Mouse (Mus musculus): Measurements from ENCODE around the gene Pi4kb.

DNA sequence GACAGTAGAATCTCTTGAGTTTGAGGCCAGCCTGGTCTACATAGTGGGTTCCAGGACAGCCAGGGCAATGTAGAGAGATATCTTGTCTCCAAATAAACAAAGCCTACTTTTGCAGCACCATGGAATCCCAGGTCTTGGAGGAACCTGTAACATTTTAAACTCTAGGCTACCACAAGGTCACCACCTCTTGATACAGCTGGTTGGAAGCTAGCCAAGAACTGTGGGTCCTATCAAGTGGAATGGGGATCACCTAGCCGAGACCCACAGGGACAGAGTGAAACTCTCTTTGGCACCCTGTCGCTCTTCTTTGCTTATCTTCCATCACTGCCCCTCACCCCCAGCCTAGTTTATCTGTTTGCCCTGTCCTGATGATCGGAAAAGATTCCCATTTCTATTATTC, 2.0 kb upstream of the Pi4kb start:
- TF ChIP-seq TAL1 (IDR thresholded peaks at IDR 0.05; ENCODE audit: low read length): no peak
- TF ChIP-seq GATA1 (IDR thresholded peaks at IDR 0.05; ENCODE audit: low read length): no peak

All from erythroblast, embryonic 14.5 days (primary cell).